Mouse (Mus musculus) testis, adult 2 months (tissue): ENCODE data around the gene Mbnl1.

Experiments
- CTCF ChIP-seq: fragments of 200-500 bp; IDR thresholded peaks from 2 replicates; pipeline ENCODE4 v1.5.1; 2012; ENCODE audit warnings: low read depth, mild to moderate bottlenecking, inconsistent platforms, low read length, moderate library complexity; ENCODE audit not compliant: control insufficient read depth, insufficient read depth, insufficient replicate concordance
- POLR2A ChIP-seq: fragments of 200-500 bp; IDR thresholded peaks from 2 replicates; pipeline ENCODE4 v1.6.1; 2012; ENCODE audit warnings: low read depth, mild to moderate bottlenecking, inconsistent platforms, low read length, moderate library complexity; ENCODE audit not compliant: control insufficient read depth

DNA sequence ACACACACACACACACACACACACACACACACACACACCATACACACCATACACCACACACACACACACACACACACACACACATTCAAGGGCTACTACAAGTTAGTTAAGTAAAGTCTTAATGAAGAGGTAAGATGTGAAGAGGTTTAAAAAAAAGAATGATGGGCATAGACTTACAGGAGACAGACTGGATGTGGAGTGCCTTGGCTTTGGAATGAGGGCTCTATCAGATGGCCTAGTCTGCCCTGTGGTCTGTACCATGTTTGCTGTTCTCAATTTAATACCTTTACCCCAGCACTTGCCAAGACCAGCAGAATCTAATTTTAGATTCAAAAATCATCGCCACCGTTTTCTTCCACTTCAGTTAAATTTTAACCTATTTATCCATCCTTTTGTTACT is 41.1 kb downstream of the Mbnl1 start:
- TF ChIP-seq CTCF: no peak
- no peak for TF ChIP-seq POLR2A
